Mouse (Mus musculus) cerebral cortex, adult 2 months (tissue): Measurements from ENCODE around the gene Irf8.

ENCODE experiments used
- WGBS: fragments of 180-500 bp; shearing (Covaris S2); methylation state at CpG from one replicate; pipeline ENCODE4 v1.1.7; 2018; 5-methylcytosine and 5-hydroxymethylcytosine counted together

Irf8 gene

GRCm38 (mm10) chr8:120723025-120723424 is 13.1 kb upstream of the Irf8 start:
- WGBS = 69% methylated on average over 6 of the region's 6 CpGs

- 87% methylated on average over 4 of the region's 4 CpGs for WGBS
These were observed 12.1 kb upstream of the Irf8 start for GRCm38 (mm10) chr8:120724096-120724495.

GRCm38 (mm10) chr8:120724816-120725575 is 11.2 kb upstream of the Irf8 start:
- WGBS = 83% methylated on average over 17 of the region's 17 CpGs

GRCm38 (mm10) chr8:120725576-120725950 is 10.6 kb upstream of the Irf8 start:
- WGBS = 89% methylated on average over 5 of the region's 5 CpGs

GRCm38 (mm10) chr8:120726051-120726450 is 10.1 kb upstream of the Irf8 start:
- 79% methylated on average over 5 of the region's 5 CpGs for WGBS

GRCm38 (mm10) chr8:120728488-120729160 is 7.5 kb upstream of the Irf8 start:
- 85% methylated on average over 9 of the region's 9 CpGs for WGBS

GRCm38 (mm10) chr8:120731582-120731981 is 4.6 kb upstream of the Irf8 start:
- WGBS = 53% methylated on average over 14 of the region's 14 CpGs

- WGBS = 55% methylated on average over 6 of the region's 6 CpGs
These were observed 4.1 kb upstream of the Irf8 start for GRCm38 (mm10) chr8:120732068-120732467.

GRCm38 (mm10) chr8:120736486-120736885 is 328 bp downstream of the Irf8 start:
- 5% methylated on average over 11 of the region's 11 CpGs for WGBS

- WGBS = 84% methylated on average over 7 of the region's 7 CpGs
These were observed 1.0 kb downstream of the Irf8 start for GRCm38 (mm10) chr8:120737166-120737565.

GRCm38 (mm10) chr8:120738771-120739170 is 2.6 kb downstream of the Irf8 start:
- 72% methylated on average over 4 of the region's 4 CpGs for WGBS

GRCm38 (mm10) chr8:120739526-120739925 is 3.4 kb downstream of the Irf8 start:
- WGBS = 66% methylated on average over 15 of the region's 15 CpGs

GRCm38 (mm10) chr8:120740579-120740978 is 4.4 kb downstream of the Irf8 start:
- WGBS = 68% methylated on average over 2 of the region's 2 CpGs

GRCm38 (mm10) chr8:120741001-120741400 is 4.8 kb downstream of the Irf8 start:
- 65% methylated on average over 17 of the region's 17 CpGs for WGBS

- WGBS = 94% methylated on average over 15 of the region's 15 CpGs
These were observed 5.8 kb downstream of the Irf8 start for GRCm38 (mm10) chr8:120741815-120742530.

GRCm38 (mm10) chr8:120743149-120743897 is 7.2 kb downstream of the Irf8 start:
- 70% methylated on average over 12 of the region's 12 CpGs for WGBS

GRCm38 (mm10) chr8:120743898-120744290 is 7.7 kb downstream of the Irf8 start:
- WGBS = 78% methylated on average over 4 of the region's 4 CpGs

GRCm38 (mm10) chr8:120744448-120744847 is 8.3 kb downstream of the Irf8 start:
- 79% methylated on average over 5 of the region's 5 CpGs for WGBS

- 83% methylated on average over 7 of the region's 7 CpGs for WGBS
These were observed 9.1 kb downstream of the Irf8 start for GRCm38 (mm10) chr8:120745226-120745625.

- 70% methylated on average over 18 of the region's 18 CpGs for WGBS
These were observed 10.0 kb downstream of the Irf8 start for GRCm38 (mm10) chr8:120746007-120746701.

- WGBS = 82% methylated on average over 7 of the region's 7 CpGs
These were observed 11.1 kb downstream of the Irf8 start for GRCm38 (mm10) chr8:120747286-120747685.
